Mouse (Mus musculus) adrenal gland (tissue): ENCODE data around the gene Nr1h5.

Source experiments
- intact Hi-C: fragments of 180-260 bp; cut with DNase I; formaldehyde crosslinking; loops from one replicate; pipeline ENCODE4 v1.15.1; 2025
- long read RNA-seq, 2 experiments: library from polyadenylated mRNA; unstranded; transcript quantifications; one replicate each; pipeline ENCODE4 v2.0.0; 2020; ENCODE audit warnings: borderline replicate concordance in 1 of 2; ENCODE audit not compliant: insufficient replicate concordance in 1 of 2

Nr1h5 gene
- long read RNA-seq, experiment 1, result 0 reads
- long read RNA-seq, experiment 2, result 0 reads

GRCm38 (mm10) chr3:102964033-102964432 lies at the start of gene Nr1h5:
Gene Nr1h5 (minus strand): TSS chr3:102964133.
- intact Hi-C loops, result no loop called here

GRCm38 (mm10) chr3:103001595-103001994 lies 37.7 kb upstream of the Nr1h5 start:
- intact Hi-C loops, result no loop called here

GRCm38 (mm10) chr3:102997591-102997990 lies 33.7 kb upstream of the Nr1h5 start:
- intact Hi-C loops, result loop anchor here (5.0 kb wide), 1 partner anchor 55 kb away; no protein-coding TSS in a partner anchor

GRCm38 (mm10) chr3:102997036-102997435 lies 33.1 kb upstream of the Nr1h5 start:
- intact Hi-C loops, result loop anchor here (5.0 kb wide), 1 partner anchor 55 kb away; no protein-coding TSS in a partner anchor

GRCm38 (mm10) chr3:102995605-102996321 lies 31.8 kb upstream of the Nr1h5 start, which contains the start of gene Sike1:
Gene Sike1 (plus strand): TSS chr3:102995708.
- intact Hi-C loops, result loop anchor here (5.0 kb wide), 1 partner anchor 57 kb away; no protein-coding TSS in a partner anchor

GRCm38 (mm10) chr3:102995233-102995604 lies 31.3 kb upstream of the Nr1h5 start:
- intact Hi-C loops, result loop anchor here (5.0 kb wide), 1 partner anchor 57 kb away; no protein-coding TSS in a partner anchor

- intact Hi-C loops, result no loop called here
Observed at GRCm38 (mm10) chr3:102992936-102993335, 29.0 kb upstream of the Nr1h5 start.

- intact Hi-C loops, result no loop called here
Observed at GRCm38 (mm10) chr3:102991041-102991440, 27.1 kb upstream of the Nr1h5 start.

- intact Hi-C loops, result no loop called here
Observed at GRCm38 (mm10) chr3:102980349-102980736, 16.4 kb upstream of the Nr1h5 start.

GRCm38 (mm10) chr3:102979550-102980348 lies 15.8 kb upstream of the Nr1h5 start:
- intact Hi-C loops, result no loop called here

- intact Hi-C loops, result no loop called here
Observed at GRCm38 (mm10) chr3:102976906-102977305, 13.0 kb upstream of the Nr1h5 start.

GRCm38 (mm10) chr3:102970508-102970907 lies 6.6 kb upstream of the Nr1h5 start:
- intact Hi-C loops, result no loop called here

- intact Hi-C loops, result no loop called here
Observed at GRCm38 (mm10) chr3:102970067-102970466, 6.1 kb upstream of the Nr1h5 start.

- intact Hi-C loops, result no loop called here
Observed at GRCm38 (mm10) chr3:102955596-102955995, 8.3 kb downstream of the Nr1h5 start.

- intact Hi-C loops, result no loop called here
Observed at GRCm38 (mm10) chr3:102955143-102955542, 8.8 kb downstream of the Nr1h5 start.

GRCm38 (mm10) chr3:102954476-102954875 lies 9.5 kb downstream of the Nr1h5 start:
- intact Hi-C loops, result no loop called here

- intact Hi-C loops, result no loop called here
Observed at GRCm38 (mm10) chr3:102946861-102947260, 17.1 kb downstream of the Nr1h5 start.

GRCm38 (mm10) chr3:102946312-102946711 lies 17.6 kb downstream of the Nr1h5 start:
- intact Hi-C loops, result no loop called here

- intact Hi-C loops, result no loop called here
Observed at GRCm38 (mm10) chr3:102938100-102938499, 25.8 kb downstream of the Nr1h5 start.

- intact Hi-C loops, result no loop called here
Observed at GRCm38 (mm10) chr3:102935451-102936354, 28.2 kb downstream of the Nr1h5 start, which contains the start of gene Sycp1. Gene Sycp1 (minus strand): TSS chr3:102936100.

GRCm38 (mm10) chr3:102899136-102899535 lies 64.8 kb downstream of the Nr1h5 start:
- intact Hi-C loops, result no loop called here
